Mouse (Mus musculus): Measurements from ENCODE around the gene Cct5.
"Not testable (repeated sequence)": the region's sequence is repeated elsewhere in the genome, so short reads cannot be mapped to it uniquely, and the experiment has no call there.

Cct5 gene

DNA sequence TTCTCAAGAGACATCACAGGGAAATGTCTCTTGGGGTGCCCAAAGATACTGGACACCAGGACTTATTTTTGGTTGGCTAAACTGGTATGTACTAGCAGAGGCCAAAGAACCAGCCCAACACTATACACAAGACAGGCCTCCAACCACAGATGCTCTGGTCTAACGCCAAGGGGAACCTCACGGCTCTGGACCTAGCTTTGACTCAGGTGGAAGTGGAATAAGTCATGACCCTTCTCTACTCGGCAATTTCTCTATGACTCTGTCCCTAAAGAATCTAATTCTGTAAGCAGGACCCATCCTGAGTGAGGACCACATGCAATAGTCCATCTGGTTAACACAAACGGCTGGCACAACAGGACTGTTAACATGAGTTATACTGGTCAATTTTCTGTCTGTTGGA is 1.8 kb downstream of the Cct5 start:
- DNase-seq (ENCODE audit: low read depth, low spot score), result no peak

DNA sequence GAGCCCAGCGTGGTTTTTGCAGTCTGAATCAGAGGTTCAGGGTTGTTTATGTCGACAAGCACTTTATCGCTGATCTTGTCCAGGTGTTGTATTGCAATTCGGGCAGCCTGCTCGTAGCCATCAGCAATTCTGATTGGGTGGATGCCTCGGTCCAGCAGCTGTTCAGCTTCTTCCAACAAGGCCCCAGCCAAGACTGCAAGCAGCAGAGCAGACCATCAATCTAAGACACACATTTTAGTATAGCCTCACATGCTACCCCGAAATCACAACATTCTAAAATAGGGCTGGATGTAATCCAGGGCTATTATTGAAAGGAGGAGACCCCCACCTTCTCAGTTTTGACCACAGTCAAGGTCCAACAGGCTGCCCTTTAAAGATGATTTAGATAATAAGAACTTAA is 6.0 kb downstream of the Cct5 start:
- DNase-seq (ENCODE audit: low read depth, low spot score), result no peak

DNA sequence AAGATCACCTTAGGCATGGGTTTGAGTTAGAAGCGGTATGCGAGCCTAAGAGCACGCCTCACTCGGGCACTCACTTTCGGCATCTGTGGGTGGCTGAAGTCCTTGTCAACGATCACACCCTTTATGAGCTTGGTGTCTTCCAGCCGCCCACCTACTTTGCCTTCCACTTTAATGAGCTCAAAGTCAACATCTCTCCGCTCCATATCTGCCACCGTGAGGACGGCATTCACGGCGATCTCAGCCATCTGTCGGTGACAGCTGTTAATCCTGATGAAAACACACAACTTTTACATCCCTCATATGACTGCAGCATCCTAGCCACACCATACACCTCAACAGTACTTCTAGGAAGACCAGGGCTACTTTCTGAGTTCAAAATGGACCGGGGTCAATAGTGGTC is 7.3 kb downstream of the Cct5 start:
- DNase-seq (ENCODE audit: low read depth, low spot score), result no peak

DNA sequence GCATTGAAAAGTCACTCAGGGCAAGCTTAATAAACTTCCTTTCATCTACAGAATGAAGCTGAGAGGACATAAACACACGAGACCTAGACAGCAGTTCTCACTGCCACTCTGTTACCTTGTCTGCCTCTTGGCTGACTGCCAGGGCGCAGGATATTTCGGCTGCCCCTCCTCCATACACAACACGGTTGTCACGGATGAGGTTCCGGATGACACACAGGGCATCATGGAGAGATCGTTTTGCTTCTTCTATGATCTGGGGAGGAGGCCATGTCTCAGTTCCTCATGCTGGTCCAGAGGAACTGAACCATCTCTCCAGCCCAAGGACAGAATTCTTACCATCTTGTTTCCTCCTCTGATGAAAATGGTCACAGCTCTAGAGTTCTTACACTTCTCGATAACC is 9.1 kb downstream of the Cct5 start:
- DNase-seq (ENCODE audit: low read depth, low spot score), result no peak

DNA sequence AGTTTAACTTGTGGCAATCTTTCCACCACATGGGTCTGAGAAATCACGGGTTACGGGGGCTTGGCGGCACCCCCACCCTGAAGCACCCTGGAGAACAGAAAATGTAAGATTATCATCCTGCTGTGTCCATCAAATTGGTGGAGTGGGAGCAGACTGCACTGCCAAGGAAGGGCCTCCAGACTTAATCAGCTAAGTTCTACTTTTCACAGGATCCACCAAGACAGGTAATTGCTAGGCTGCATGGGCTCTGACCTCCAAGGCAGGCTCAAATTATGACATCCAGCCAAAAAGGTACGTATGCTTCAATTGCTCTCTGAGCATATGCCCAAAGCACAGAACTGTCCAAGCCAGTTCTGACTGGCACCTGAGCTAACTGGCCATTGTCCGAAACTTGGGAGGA is 11.4 kb downstream of the Cct5 start:
- no peak for DNase-seq (ENCODE audit: low read depth, low spot score)

DNA sequence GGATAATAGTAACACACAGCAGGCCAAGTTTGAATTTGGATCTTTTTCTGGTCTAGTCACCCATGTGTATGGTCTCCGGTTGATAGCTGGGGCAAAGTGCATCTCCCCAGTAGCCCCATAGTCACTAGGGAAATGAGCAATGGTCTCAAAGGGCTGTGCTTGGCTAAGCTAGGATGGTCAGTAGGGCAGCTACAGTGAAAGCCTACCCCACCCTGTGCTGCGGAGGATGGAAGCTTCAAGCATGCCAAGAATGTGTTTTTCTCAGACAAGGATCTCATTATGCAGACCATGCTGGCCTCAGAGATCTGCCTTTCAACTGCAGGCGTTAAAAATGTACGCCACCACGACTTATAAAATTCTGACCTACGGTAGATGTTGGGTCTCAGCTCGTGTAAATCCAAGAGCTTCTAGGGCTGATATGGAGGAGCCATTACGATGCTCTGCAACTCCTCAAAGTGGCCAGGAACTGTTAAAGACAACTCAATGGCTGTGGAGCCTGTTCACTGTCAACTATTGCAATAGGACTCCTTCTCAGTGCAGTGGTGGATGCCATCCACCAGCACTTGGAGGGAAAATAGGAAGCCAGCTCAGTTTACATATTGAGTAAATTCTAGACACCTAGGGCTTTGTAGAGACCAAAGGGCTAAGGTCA is 12.5 kb downstream of the Cct5 start:
- no peak for DNase-seq (ENCODE audit: low read depth, low spot score)

DNA sequence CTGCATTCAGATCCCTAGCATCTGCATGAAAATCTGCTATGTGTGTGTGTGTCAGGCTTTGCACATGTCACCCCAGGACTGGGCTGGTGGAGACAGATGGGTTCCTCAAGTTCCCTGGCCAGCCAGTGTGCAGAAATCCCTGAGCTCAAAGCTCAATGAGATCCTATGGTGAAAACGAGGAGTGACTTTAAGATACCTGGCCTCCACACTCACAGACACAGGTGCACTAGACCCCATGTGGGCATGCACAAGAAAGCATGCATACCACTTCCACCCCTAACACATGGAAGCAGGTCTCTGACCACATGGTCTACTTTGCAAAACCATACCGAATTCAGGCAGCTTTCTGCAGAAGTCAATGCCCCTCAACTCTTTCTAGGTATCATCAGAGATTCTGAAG is 13.8 kb downstream of the Cct5 start:
- no peak for DNase-seq (ENCODE audit: low read depth, low spot score)

DNA sequence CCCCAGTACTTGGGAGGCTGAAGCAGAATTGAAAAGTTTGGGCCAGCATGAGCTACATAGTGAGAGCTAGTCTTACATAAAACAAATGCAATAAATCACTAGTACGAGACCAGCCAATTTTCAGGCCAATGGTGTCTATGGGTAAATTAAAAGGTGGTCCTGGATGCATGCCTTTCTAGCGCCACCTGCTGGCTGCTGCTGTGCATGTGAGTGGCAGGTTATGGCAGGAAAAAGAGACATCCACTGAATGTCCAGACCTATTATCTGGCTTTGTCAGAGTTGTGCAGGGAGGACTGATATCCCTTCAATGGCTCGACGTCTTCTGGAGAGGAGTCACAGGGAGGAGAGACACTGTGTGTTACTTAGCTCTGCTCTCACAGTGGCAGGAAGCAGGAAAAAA is 15.1 kb downstream of the Cct5 start:
- DNase-seq (ENCODE audit: low read depth, low spot score), result peak; percentile 90

DNA sequence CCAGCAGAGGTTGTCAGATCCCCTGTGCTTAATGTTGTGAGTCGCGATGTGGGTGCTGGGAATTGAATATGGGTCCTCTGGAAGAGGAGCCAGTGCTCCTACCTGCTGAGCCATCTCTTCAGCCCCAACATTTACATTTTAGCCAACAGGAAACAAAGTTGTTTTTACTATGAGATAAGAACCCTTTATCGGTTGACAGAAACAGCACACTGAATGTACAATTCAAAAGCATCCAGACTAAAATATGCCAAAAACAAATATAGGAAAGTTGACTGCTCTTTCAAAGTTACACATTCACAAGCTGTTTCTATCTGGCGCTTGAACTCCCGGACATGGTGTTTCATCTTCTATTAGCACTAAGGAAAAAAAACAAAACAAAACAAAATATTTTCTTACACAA is 15.5 kb downstream of the Cct5 start:
- no peak for DNase-seq (ENCODE audit: low read depth, low spot score)

DNA sequence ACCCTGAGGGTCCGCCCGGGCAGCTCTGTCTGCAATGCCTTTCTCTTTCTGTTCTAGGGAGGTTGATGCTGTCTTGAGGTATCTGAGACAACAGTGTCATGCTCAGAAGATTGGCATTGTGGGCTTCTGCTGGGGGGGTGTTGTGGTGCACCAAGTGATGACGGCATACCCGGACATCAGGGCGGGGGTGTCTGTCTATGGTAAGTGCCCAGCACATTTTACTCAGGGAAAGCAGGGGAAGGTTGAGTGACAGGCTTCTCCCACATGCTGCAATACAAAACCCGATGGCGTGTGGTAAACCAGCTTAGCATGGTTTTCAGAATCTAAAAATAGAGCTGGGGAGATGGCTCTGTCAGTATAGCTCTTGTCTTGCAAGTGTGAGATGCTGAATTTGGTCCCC is 16.4 kb downstream of the Cct5 start:
- no peak for DNase-seq (ENCODE audit: low read depth, low spot score)

DNA sequence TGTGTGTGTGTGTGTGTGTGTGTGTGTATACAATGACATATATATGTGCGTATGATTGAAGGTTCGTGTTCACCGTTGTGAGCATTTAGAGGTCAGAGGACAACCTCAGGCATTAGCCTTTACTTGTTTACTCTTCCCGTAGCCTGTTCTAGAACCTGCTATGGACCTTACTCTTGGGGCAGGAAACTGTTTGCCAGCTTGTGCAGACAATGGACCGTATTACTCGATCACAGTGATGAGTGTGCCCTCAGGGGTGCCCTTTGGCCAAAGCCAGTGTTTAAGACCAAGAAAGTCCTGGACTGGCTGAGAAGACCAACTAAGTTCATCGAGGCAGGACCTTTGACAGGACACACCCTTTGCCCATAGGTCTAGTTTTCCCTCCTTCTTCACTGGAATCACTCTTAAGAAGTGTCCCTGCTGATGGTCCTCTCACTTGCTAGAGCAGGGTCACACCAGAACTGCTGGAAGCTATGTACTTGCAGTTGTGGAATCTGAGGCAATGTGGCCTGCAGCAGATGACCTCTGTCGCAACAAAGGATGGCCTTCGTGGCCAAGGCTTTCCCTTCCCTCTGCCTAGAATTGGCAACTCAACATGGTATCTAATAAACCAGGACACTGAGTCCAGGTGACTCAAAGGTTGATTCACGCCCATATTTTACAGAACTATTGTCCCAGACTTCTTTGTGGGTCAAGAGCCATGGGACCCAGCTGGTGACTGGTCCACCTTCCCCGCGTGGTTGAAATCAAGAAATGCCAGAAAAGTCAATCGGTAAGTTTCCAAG is 18.1 kb downstream of the Cct5 start:
- DNase-seq (ENCODE audit: low read depth, low spot score), result no peak

DNA sequence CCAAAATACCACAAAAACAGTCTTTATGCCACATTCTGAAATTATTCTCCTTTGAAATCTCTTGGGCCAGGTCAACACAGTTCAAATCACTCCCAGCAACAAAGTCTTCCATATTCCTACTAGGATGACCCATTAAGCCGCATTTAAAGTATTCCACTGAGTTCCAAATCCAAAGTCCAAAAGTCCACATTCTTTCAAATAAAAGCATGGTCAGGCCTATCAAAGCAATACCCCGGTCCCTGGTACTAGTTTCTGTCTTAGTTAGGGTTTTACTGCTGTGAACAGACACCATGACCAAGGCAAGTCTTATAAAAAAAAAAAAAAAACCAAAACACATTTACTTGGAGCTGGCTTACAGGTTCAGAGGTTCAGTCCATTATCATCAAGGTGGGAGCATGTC is 20.5 kb downstream of the Cct5 start:
- DNase-seq (ENCODE audit: low read depth, low spot score), result not testable (repeated sequence)

DNA sequence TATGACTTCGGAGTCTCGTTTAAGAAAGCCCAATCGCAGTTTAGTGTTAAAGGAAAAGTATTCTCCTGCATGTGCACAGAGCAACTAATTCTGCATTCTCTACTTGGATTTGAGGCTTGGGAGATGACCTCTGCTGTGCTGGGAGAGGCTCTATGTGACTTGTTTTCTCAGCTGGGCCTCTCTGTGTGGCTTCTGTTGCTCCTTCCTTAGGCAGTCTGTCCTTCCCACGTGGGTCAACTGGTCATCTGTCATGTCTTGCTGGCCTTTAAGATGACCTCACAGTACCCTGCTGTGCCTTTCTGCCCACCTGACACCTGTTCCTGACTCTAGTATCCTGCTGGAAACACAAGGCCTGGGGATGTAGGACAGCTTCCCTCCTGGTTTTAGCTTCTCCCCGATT is 25.5 kb downstream of the Cct5 start:
- no peak for DNase-seq (ENCODE audit: low read depth, low spot score)

DNA sequence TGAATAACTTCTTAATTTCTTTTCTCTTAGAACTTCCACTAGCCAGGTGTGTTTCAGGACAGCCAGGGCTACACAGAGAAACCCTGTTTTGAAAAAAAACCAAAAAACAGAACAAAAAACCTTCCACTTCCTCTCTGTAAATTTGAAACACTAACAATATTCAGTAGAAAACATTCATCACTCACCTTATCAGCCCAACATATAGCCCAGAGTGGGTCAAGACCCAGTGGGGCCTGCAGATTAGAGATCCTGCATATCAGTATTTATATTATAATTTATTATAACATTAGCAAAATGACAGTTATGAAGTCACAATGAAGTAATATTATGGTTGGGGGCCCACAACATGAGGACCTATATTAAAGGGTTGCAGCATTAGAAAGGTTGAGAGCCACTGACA is 27.9 kb downstream of the Cct5 start:
- DNase-seq (ENCODE audit: low read depth, low spot score), result no peak

DNA sequence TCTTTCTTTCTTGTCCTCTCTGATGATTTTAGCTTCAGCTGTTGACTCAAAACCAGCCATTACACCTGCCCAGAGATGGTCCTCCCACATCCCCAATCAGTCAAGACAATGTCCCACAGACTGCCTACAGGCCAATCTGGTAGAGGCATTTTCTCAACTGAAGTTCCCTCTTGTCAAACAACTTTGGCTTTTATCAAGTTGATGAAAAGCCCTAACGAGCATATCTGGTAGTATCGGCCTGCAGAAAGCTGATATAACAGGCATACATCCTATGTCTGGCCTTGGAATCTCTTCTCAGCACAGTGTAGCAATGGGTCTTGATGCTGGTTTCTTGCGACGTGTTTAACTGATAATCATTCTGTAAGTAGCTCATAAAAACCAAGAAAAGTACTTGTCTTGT is 28.3 kb downstream of the Cct5 start:
- DNase-seq (ENCODE audit: low read depth, low spot score), result no peak

DNA sequence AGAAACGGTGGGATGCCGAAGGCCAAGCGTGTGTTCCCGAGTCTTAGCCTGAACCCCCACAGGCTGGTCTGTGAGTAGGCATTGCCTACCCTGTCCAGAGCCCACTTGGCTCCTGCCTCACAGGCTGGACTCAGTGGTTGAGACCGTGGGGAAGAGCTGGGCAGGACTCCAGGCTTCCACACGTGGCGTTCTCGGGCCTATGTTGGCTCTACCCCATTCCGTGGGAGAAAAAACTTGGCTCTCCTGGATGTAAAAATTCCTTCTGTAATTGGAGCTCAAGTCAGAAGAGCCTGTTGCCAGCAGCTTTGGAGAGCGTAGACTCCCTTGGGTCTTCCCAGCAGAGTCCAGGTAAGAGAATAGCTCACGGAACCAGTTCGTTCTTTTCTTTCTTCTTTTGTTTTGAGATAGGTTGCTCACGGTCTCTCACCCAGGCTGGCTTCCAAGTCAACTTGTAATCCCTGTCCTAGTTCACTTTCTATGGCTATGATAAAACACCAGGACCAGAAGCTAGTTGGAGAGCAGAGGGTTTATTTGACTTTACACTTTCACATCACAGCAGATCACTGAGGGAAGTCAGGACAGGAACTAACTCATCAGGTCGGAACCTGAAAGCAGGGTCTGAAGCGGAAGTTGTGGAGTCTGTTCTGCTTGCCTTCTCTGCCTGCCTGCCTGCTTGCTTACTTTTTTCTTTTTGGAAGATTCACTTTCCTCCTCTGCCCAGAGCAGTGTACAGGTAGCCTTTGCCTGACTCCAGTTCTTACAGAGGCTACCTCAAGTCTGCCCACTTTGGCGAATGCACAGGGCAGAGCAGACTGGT is 29.5 kb downstream of the Cct5 start:
- DNase-seq (ENCODE audit: low read depth, low spot score), result no peak

DNA sequence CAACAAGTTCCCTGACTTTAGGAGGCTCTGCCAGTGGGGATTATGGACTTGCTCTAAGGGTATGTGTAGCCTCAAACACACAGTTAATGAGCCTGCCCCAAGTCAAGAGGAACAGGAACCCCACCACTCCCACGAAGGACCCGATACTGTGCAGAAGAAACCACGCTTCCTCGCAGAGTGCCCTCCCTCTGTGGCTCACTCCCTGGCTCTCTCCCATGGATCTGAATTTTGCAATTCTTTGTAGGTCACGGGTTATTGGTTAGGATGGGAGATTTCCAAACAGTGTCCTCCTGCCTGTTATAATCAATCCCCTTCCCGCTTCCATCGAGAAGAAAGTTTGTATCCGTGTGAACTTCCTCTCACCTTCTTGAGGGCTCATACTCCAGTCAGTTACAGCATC is 30.6 kb downstream of the Cct5 start:
- DNase-seq (ENCODE audit: low read depth, low spot score), result no peak

DNA sequence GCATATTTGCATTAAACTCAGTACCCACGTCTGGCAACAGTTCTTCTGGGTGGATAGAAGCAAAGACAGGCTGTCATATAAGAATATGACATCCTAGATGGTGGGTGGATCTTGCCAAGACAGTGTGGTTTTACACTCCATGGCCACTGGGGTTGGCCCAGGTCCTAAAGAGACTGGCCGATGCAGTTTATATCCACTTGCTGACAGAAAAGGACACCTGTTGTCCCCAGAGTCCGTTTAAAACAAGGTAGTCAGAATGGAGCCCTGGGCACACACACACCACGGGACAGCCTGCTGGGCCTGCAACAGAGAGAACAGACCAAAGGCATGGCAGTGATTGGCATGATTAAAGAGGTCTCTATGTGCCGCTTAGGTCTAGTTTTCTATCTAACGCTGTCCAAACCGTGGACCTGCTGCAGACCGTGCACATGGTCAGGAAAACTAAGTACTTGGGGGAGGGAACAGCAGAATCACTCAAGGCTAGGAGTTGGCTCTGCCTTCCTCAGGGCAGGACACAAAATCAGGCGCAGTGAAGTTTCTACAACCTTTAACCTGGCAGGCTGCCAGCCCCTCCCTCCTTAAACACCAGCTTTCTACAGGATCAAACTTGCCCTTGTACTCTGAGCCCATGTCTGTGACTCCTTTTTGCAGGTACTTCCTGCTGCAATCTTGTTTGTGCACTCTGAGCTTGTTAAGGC is 32.1 kb downstream of the Cct5 start:
- no peak for DNase-seq (ENCODE audit: low read depth, low spot score)

DNA sequence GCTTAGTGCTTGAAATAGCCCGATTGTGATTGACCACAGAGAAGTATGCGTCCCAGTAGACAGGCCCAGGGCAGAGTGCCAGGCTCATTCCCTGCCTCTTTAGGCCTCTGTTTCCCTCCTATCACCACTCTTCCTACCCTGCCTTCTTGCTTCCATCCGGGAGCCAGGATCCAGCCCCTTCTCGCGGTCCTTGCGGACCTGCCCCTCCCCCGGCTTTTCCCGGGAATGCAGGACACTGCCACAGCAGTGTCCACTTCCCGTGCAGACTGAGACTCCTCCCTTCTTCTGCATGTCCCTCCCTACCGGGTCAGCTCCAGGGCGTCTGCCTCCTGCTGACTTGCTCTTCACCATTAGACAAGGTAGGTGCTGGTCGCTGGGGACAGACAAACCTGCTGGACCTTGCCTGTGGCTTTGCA is 33.0 kb downstream of the Cct5 start:
- DNase-seq (ENCODE audit: low read depth, low spot score), result no peak

DNA sequence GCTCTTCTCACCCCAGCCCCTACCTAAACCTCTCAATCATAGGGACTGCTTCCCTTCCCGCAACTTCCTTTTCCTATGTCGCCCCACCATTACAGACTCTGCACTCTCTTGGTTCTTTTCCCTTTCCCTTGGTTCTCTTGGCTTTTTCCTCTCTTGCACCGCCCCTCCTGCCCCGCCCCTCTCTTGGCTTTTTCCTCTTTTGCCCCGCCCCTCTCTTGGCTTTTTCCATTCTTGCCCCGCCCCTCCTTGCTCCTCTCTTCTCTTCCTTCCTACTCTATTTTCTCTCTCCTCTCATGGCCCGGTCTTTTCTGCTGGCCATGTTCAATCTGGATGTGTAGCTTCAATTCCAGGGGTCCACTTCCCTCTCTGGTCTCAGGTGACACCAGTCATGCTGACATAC is 34.2 kb downstream of the Cct5 start:
- no peak for DNase-seq (ENCODE audit: low read depth, low spot score)

DNA sequence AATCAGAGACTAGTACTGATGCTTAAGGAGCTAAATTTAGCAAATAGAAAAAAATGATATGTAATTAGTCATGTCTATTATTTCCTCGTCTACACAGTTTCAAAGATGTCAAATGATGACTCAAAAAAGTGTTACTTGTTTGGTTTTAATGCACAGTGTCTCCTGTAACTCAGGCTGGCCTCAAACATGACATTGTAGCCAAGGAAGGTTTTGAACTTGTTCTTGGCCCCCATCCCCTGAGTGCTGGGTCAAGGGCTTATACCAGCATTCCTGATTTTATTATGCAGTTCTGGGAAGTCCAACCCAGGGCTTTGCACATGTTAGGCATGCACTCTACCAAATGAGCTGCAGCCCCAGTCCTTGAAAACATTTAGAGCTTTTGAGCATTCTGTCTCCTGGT is 35.8 kb downstream of the Cct5 start:
- no peak for DNase-seq (ENCODE audit: low read depth, low spot score)

DNA sequence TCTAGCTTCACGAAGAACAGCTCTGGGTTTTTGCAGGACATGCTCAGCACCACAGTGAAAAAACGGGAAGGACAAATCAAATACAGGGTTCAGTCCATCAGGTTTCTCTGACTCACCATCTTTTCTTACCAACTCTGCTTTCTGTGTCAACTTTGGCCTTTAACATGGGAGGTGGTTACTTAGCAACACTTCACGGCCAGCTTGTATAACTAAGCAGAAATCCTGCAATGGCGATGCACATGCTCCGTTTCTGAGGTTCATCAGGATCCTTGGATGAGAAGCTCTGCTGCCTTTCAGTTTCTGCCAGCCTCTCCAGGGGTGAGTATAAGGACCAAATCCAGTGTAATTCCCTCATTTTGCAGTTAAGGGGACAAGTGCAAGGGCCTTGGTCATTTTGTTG is 36.4 kb downstream of the Cct5 start, which contains the start of gene Cmbl:
Gene Cmbl, plus strand, starts transcription at position 206 of the 400 bp plus-strand sequence.
- no peak for DNase-seq (ENCODE audit: low read depth, low spot score)

Data from CD4-positive, CD25-positive, alpha-beta regulatory T cell, adult 2 months (primary cell).